Mouse (Mus musculus): Measurements from ENCODE around the gene Engase. TPM values are rescaled to one million over a fixed set of nuclear protein-coding genes. Genes with fewer than 3 reads are reported as not detected.
A peak's percentile ranks its signal among the peaks of the same experiment; 100 is the strongest.

Engase gene
- polyA plus RNA-seq, 1 experiment from 2014 or later: 12.6 TPM

GRCm38 (mm10) chr11:118430291-118430885, 46.2 kb upstream of the Engase start:
- Histone ChIP-seq H3K9me3 (ENCODE audit: control insufficient read depth, low read length) (no peaks in the 10 kb centered on the region), H3K4me2 (replicated peaks; ENCODE audit: low read depth) (0 out of 2 replicates have a peak overlapping the region, but pooled peaks have one; percentile 58), H3K4me3 (ENCODE audit: low read depth, low read length) (no peak overlapping the region), H3K4me1 (replicated peaks; ENCODE audit: control insufficient read depth, insufficient read depth) (peaks cover 17% of the 10 kb centered on the region), H3K9ac (ENCODE audit: low read length) (0 out of 2 replicates have a peak overlapping the region, but pooled peaks have one; percentile 32), H3K36me3 (ENCODE audit: control insufficient read depth, insufficient read depth, low read length) (no peaks in the 10 kb centered on the region), H3K27ac (replicated peaks) (peak overlapping the region; percentile 81), H3K27me3 (ENCODE audit: control insufficient read depth, insufficient read depth, low read length) (no peaks in the 10 kb centered on the region)
- DNase-seq (ENCODE audit: low spot score) (no peak), ATAC-seq (ENCODE audit: low FRiP score, low TSS enrichment) (peak; percentile 38; the same call in 1 of the 2 replicates)
- TF ChIP-seq CTCF (IDR thresholded peaks at IDR 0.05; ENCODE audit: low read depth): no peak
- TF ChIP-seq EP300 (optimal IDR thresholded peaks at IDR 0.05): no peak
- WGBS: 5% methylated on average over 4 of the region's 4 CpGs

DNA sequence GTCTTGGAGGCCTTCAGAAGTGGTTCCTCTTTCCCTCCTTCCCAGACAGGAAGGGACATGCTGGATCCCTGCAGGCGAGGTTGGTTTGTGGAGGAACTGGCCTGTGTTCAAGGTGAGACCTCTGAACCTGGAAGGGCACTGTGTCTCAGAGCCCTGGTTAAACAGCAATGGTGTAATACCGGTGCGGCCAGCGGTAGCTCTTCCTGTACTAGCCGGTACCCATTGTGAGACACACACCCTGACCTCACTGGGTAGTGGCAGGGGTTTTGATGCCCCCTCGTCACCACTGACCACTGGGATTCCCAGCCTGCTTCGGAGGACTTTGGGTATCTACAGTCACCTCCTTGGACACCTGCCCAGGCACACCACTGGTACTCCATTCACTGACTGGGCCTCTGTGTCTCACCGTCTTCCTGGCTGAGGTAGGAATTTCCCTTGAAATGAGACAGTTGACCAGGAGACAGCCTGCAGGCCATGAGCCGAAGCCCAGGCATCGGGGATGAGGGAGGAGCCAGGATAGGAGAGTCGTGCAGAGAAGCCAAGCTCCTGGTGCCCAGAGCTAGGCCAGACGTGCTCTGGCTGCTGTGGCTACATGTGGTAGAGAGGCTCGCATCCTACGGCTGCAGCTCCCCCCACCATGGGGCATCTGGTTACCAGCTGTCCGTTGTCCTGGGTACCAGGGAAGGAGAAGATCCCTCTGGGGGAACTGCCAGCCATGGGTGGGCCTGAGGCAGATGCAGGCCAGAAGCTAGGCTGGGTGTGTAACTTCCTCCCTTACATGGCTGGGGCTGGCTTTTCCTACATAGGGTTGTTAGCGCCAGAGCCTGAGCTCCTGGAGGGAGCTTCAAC, 45.3 kb upstream of the Engase start:
- no peak for ATAC-seq (ENCODE audit: low FRiP score, low TSS enrichment)
- no peak overlapping the region for H3K9ac ChIP-seq (ENCODE audit: low read length)
- DNase-seq (ENCODE audit: low spot score): no peak
- TF ChIP-seq EP300 (optimal IDR thresholded peaks at IDR 0.05) (no peak), CTCF (IDR thresholded peaks at IDR 0.05; ENCODE audit: low read depth) (no peak)
- H3K4me1 ChIP-seq (replicated peaks; ENCODE audit: control insufficient read depth, insufficient read depth): peaks cover 17% of the 10 kb centered on the region
- H3K4me2 ChIP-seq (replicated peaks; ENCODE audit: low read depth): no peak overlapping the region
- 60% methylated on average over 16 of the region's 16 CpGs for WGBS
- no peaks in the 10 kb centered on the region for H3K9me3 ChIP-seq (ENCODE audit: control insufficient read depth, low read length)
- peak overlapping the region; percentile 56 for H3K27ac ChIP-seq (replicated peaks)
- no peak overlapping the region for H3K4me3 ChIP-seq (ENCODE audit: low read depth, low read length)
- no peaks in the 10 kb centered on the region for H3K36me3 ChIP-seq (ENCODE audit: control insufficient read depth, insufficient read depth, low read length)
- no peaks in the 10 kb centered on the region for H3K27me3 ChIP-seq (ENCODE audit: control insufficient read depth, insufficient read depth, low read length)

- H3K27me3 ChIP-seq (ENCODE audit: control insufficient read depth, insufficient read depth, low read length): no peaks in the 10 kb centered on the region
- ATAC-seq (ENCODE audit: low FRiP score, low TSS enrichment) (peak; percentile 47; the same call in 1 of the 2 replicates), DNase-seq (ENCODE audit: low spot score) (peak; percentile 41)
- H3K4me1 ChIP-seq (replicated peaks; ENCODE audit: control insufficient read depth, insufficient read depth): peaks cover 13% of the 10 kb centered on the region
- H3K9me3 ChIP-seq (ENCODE audit: control insufficient read depth, low read length): no peaks in the 10 kb centered on the region
- peak overlapping the region; percentile 61 for H3K27ac ChIP-seq (replicated peaks)
- peak overlapping the region; percentile 44 for H3K4me2 ChIP-seq (replicated peaks; ENCODE audit: low read depth)
- TF ChIP-seq CTCF (IDR thresholded peaks at IDR 0.05; ENCODE audit: low read depth): no peak
- H3K4me3 ChIP-seq (ENCODE audit: low read depth, low read length): peak overlapping the region; percentile 18
- H3K36me3 ChIP-seq (ENCODE audit: control insufficient read depth, insufficient read depth, low read length): no peaks in the 10 kb centered on the region
- WGBS: 37% methylated on average over 10 of the region's 10 CpGs
- peak overlapping the region; percentile 23; the same call in 1 of the 2 replicates for H3K9ac ChIP-seq (ENCODE audit: low read length)
Measured at GRCm38 (mm10) chr11:118433398-118433868, 43.2 kb upstream of the Engase start.

DNA sequence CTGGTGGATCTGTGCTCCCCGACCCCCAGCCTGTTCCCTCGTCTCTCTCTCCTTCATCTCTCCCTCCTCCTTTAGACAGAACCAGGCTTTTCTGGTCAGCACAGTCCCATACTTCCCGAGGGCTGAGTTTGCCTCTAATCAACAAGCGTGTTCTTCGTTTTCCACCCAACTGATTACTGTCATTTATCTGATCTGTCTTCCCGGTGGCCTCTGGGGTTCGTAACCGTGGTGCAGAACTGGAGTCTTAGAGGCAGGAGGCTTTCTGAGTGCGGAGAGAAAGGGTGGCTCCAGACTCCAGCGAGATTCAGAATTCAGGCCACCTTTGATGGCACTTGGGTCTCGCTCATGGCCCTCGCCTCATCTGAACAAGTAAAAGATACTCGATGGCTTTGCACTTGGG, 42.5 kb upstream of the Engase start:
- no peak for DNase-seq (ENCODE audit: low spot score)
- H3K27me3 ChIP-seq (ENCODE audit: control insufficient read depth, insufficient read depth, low read length): no peaks in the 10 kb centered on the region
- peak overlapping the region; percentile 61 for H3K27ac ChIP-seq (replicated peaks)
- peak overlapping the region; percentile 23; the same call in 1 of the 2 replicates for H3K9ac ChIP-seq (ENCODE audit: low read length)
- 34% methylated on average over 13 of the region's 13 CpGs for WGBS
- peak overlapping the region; percentile 44 for H3K4me2 ChIP-seq (replicated peaks; ENCODE audit: low read depth)
- no peak for ATAC-seq (ENCODE audit: low FRiP score, low TSS enrichment)
- H3K36me3 ChIP-seq (ENCODE audit: control insufficient read depth, insufficient read depth, low read length): no peaks in the 10 kb centered on the region
- TF ChIP-seq EP300 (optimal IDR thresholded peaks at IDR 0.05): no peak
- TF ChIP-seq CTCF (IDR thresholded peaks at IDR 0.05; ENCODE audit: low read depth): no peak
- peaks cover 13% of the 10 kb centered on the region for H3K4me1 ChIP-seq (replicated peaks; ENCODE audit: control insufficient read depth, insufficient read depth)
- H3K9me3 ChIP-seq (ENCODE audit: control insufficient read depth, low read length): no peaks in the 10 kb centered on the region
- H3K4me3 ChIP-seq (ENCODE audit: low read depth, low read length): peak overlapping the region; percentile 18

GRCm38 (mm10) chr11:118436471-118436935, 40.1 kb upstream of the Engase start:
- TF ChIP-seq EP300 (optimal IDR thresholded peaks at IDR 0.05) (no peak), CTCF (IDR thresholded peaks at IDR 0.05; ENCODE audit: low read depth) (peak; percentile 58)
- Histone ChIP-seq H3K27me3 (ENCODE audit: control insufficient read depth, insufficient read depth, low read length) (no peaks in the 10 kb centered on the region), H3K27ac (replicated peaks) (no peak overlapping the region), H3K9me3 (ENCODE audit: control insufficient read depth, low read length) (no peaks in the 10 kb centered on the region), H3K4me1 (replicated peaks; ENCODE audit: control insufficient read depth, insufficient read depth) (peaks cover 8% of the 10 kb centered on the region), H3K36me3 (ENCODE audit: control insufficient read depth, insufficient read depth, low read length) (no peaks in the 10 kb centered on the region), H3K4me2 (replicated peaks; ENCODE audit: low read depth) (no peak overlapping the region), H3K4me3 (ENCODE audit: low read depth, low read length) (no peak overlapping the region), H3K9ac (ENCODE audit: low read length) (no peak overlapping the region)
- WGBS: 36% methylated on average over 6 of the region's 6 CpGs
- ATAC-seq (ENCODE audit: low FRiP score, low TSS enrichment) (no peak), DNase-seq (ENCODE audit: low spot score) (no peak)
